Mouse (Mus musculus) bone marrow macrophage, adult 2 months (primary cell): Measurements from ENCODE around the gene Unc13c.

Experiments
- CTCF ChIP-seq: IDR thresholded peaks from 2 replicates; pipeline ENCODE4 v1.5.1; 2012; ENCODE audit warnings: low read depth, mild to moderate bottlenecking, low read length, moderate library complexity
- POLR2A ChIP-seq: IDR thresholded peaks from 2 replicates; pipeline ENCODE4 v1.6.1; 2012; ENCODE audit warnings: mild to moderate bottlenecking, low read depth, low read length, borderline replicate concordance

DNA sequence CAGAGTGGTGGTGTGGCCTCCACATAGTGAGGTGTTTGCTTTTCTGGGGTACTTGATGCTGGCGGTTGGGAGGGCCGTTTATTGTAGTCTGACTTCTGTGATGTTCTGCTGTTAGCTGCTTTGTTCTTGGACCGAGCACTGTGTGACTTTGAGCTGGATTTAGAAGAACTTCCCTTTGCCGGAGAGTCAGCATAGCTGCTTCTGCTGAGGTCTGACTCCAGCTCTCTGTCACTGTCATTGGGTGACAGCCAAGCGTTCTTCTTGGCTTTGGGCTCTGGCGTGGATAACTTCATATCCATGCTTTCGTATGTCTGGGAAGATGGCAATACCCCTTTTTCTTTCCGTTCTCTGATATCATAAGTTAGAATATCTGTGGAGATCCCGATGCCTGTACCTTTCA lies 36.8 kb downstream of the Unc13c start:
- TF ChIP-seq CTCF (no peak), POLR2A (no peak)
